Mouse (Mus musculus) cerebellum, adult 2 months (tissue): ENCODE results near the gene Kcnc4. TPM values are rescaled to one million over a fixed set of nuclear protein-coding genes. Genes with fewer than 3 reads are reported as not detected.

ENCODE experiments used
- DNase-seq, 2 experiments: peaks; one replicate each; pipeline ENCODE4 v3.0.0; 2021
- H3K27ac ChIP-seq: fragments of 200-500 bp; 2 replicates; pipeline ENCODE4 v1.5.1; 2012; ENCODE audit warnings: low read length, control low read depth, inconsistent platforms; ENCODE audit not compliant: insufficient read depth
- H3K27me3 ChIP-seq: fragments of 200-500 bp; 2 replicates; pipeline ENCODE4 v1.6.1; 2012; ENCODE audit warnings: inconsistent platforms, mild to moderate bottlenecking, low read length, moderate library complexity; ENCODE audit not compliant: control insufficient read depth, insufficient read depth
- H3K4me1 ChIP-seq: fragments of 200-500 bp; 2 replicates; pipeline ENCODE4 v1.6.1; 2011; ENCODE audit warnings: low read length; ENCODE audit not compliant: control insufficient read depth, insufficient read depth
- H3K4me3 ChIP-seq: fragments of 200-500 bp; replicated peaks from 2 replicates; pipeline ENCODE3; 2011; ENCODE audit warnings: mild to moderate bottlenecking, low read depth, low read length, control low read depth; ENCODE audit not compliant: insufficient read depth
- CTCF ChIP-seq: fragments of 200-500 bp; IDR thresholded peaks from 2 replicates; pipeline ENCODE4 v1.5.1; 2011; ENCODE audit warnings: low read depth, mild to moderate bottlenecking, control low read depth, low read length, moderate library complexity, borderline replicate concordance; ENCODE audit not compliant: insufficient read depth
- POLR2A ChIP-seq: fragments of 200-500 bp; IDR thresholded peaks from 2 replicates; pipeline ENCODE4 v1.6.1; 2011; ENCODE audit warnings: low read length, control low read depth, borderline replicate concordance; ENCODE audit not compliant: insufficient read depth
- WGBS: fragments of 180-500 bp; shearing (Covaris S2); methylation state at CpG from one replicate; pipeline ENCODE4 v1.1.7; 2018; 5-methylcytosine and 5-hydroxymethylcytosine counted together
- polyA plus RNA-seq: library from polyadenylated mRNA; depleted of rRNA; stranded (reverse); fragments of >200 nt; gene quantifications from 2 replicates; pipeline ENCODE4 v1.2.3, GENCODE M21; 2012

The Kcnc4 gene
- polyA plus RNA-seq, 1 experiment = 62.3 TPM

GRCm38 (mm10) chr3:107501702-107502151 lies 42.4 kb upstream of the Kcnc4 start:
- WGBS = 5% methylated on average over 7 of the region's 7 CpGs
- peak; percentile 83 to 94 for DNase-seq
- TF ChIP-seq POLR2A (no peak), CTCF (no peak)
- peak overlapping the region; percentile 98 for H3K27ac ChIP-seq
- H3K27me3 ChIP-seq = no peaks in the 10 kb centered on the region
- peaks cover 69% of the 10 kb centered on the region for H3K4me1 ChIP-seq
- H3K4me3 ChIP-seq = no peak overlapping the region

DNA sequence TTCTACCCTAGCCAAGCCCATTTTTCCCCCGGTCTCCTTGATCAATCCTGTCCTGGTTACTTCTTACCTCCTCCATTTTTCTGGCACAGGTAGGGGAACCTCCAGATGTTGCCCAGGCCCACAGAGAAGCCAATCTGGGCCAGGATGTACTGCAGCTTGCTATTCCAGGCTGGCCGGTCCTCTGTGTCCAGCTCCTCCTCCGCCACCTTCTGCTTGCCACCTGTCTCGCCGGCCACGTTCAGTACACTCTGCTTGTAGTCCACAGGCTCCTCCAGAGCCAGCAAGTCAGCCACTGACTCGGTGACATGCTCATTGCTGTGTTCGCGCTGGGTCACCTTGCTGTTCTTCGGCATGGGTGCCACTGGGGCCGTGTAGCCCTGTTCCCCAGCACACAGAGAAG lies 40.9 kb upstream of the Kcnc4 start:
- TF ChIP-seq CTCF = no peak
- peak; percentile 34; the same call in 1 of the 2 replicates for TF ChIP-seq POLR2A
- DNase-seq = peak; percentile 81 to 90
- 14% methylated on average over 11 of the region's 11 CpGs for WGBS
- Histone ChIP-seq H3K4me1 (peaks cover 70% of the 10 kb centered on the region), H3K27me3 (no peaks in the 10 kb centered on the region), H3K27ac (peak overlapping the region; percentile 98), H3K4me3 (no peak overlapping the region)

DNA sequence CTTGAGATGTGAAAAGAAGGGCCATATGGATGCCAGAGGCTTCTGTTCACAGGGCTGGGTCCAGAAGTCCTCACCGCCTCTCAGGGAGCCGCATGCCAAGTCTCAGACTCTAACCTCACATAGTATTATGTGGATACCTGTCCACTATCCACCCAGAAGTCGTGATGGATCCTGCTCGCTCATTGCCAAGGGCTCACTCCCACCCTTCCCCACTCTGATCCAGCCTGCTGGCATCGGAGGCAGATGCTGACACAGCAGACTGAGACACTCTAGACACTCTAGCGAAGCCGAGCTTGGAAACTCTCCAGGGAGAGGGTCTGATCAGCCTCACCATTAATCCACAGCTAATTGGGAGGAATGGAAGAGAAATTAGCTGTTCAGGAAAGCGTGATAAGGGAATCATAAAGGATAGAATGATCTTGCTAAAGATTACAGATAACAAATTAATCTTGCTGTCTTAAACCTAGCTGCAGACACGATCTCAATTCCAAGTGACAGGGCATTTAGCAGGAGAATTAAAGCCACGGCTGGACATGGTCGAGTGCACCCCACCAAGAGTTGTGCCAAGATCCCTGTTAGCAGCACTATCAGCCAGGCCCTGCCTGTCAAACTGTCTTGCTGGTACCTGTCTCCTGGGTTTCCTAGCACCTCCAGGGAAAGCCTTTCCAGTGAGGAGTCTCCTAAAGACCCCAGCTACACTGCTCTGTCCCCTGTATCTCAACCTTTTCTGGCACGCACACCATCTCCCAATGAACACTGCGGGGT lies 36.9 kb upstream of the Kcnc4 start:
- WGBS = 32% methylated on average over 13 of the region's 13 CpGs
- Histone ChIP-seq H3K4me3 (no peak overlapping the region), H3K27me3 (no peaks in the 10 kb centered on the region), H3K27ac (no peak overlapping the region), H3K4me1 (peaks cover 54% of the 10 kb centered on the region)
- TF ChIP-seq CTCF (no peak), POLR2A (no peak)
- peak in 1 of 2 experiments; percentile 54 for DNase-seq

- Histone ChIP-seq H3K27ac (no peak overlapping the region), H3K4me3 (no peak overlapping the region)
- 44% methylated on average over 6 of the region's 6 CpGs for WGBS
Measured at GRCm38 (mm10) chr3:107495524-107495923, 36.2 kb upstream of the Kcnc4 start.

GRCm38 (mm10) chr3:107491459-107491858 lies 32.1 kb upstream of the Kcnc4 start:
- no peak overlapping the region for H3K4me3 ChIP-seq
- H3K27ac ChIP-seq = peak overlapping the region; percentile 40; the same call in 1 of the 2 replicates
- 4% methylated on average over 6 of the region's 6 CpGs for WGBS
- peak; percentile 75 to 76 for DNase-seq
- H3K27me3 ChIP-seq = no peaks in the 10 kb centered on the region
- peaks cover 35% of the 10 kb centered on the region for H3K4me1 ChIP-seq
- TF ChIP-seq POLR2A (no peak), CTCF (no peak)

More at GRCm38 (mm10) chr3:107495524-107495923, 36.2 kb upstream of the Kcnc4 start:
- H3K27me3 ChIP-seq = no peaks in the 10 kb centered on the region
- no peak for TF ChIP-seq CTCF
- TF ChIP-seq POLR2A = no peak
- peaks cover 52% of the 10 kb centered on the region for H3K4me1 ChIP-seq
- no peak for DNase-seq

- peaks cover 33% of the 10 kb centered on the region for H3K4me1 ChIP-seq
- H3K4me3 ChIP-seq = no peak overlapping the region
- TF ChIP-seq POLR2A (no peak), CTCF (no peak)
- no peak overlapping the region for H3K27ac ChIP-seq
- no peaks in the 10 kb centered on the region for H3K27me3 ChIP-seq
- WGBS = 83% methylated on average over 4 of the region's 4 CpGs
- DNase-seq = no peak
Measured at GRCm38 (mm10) chr3:107488637-107489036, 29.3 kb upstream of the Kcnc4 start.

- H3K27ac ChIP-seq = peak overlapping the region; percentile 47
- DNase-seq = peak; percentile 87 to 92
- H3K4me1 ChIP-seq = peaks cover 20% of the 10 kb centered on the region
- no peak overlapping the region for H3K4me3 ChIP-seq
- H3K27me3 ChIP-seq = no peaks in the 10 kb centered on the region
- WGBS = 3% methylated on average over 11 of the region's 11 CpGs
- TF ChIP-seq POLR2A (no peak), CTCF (peak; percentile 90)
Measured at GRCm38 (mm10) chr3:107483290-107483689, 23.9 kb upstream of the Kcnc4 start.

DNA sequence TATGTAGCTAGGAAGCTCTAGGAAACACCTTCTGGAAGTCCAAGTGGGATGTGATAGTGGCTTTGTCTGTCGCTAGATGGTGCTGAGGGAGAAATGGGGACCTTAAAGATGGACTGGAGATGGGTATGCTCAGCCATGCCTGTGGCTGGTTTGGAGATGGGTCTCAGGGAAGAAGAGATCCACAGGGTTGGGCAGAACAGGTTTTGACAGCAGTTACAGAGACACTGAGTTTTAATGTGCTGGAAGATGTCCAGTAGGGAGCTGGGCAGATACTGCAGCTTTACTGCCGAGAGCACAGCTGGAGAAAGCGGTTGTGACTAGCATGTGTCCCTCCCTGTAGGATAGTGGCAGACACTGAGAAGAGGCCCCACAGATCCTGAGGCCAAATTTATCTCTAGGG lies 21.3 kb upstream of the Kcnc4 start:
- no peak overlapping the region for H3K27ac ChIP-seq
- no peak for DNase-seq
- no peaks in the 10 kb centered on the region for H3K27me3 ChIP-seq
- H3K4me3 ChIP-seq = no peak overlapping the region
- H3K4me1 ChIP-seq = peaks cover 18% of the 10 kb centered on the region
- WGBS = 40% methylated on average over 3 of the region's 3 CpGs
- TF ChIP-seq CTCF (no peak), POLR2A (no peak)
